Mouse (Mus musculus): ENCODE measurements around the gene St5.

GRCm38 (mm10) chr7:109616034-109616979 lies 87.1 kb downstream of the St5 start:
- TF ChIP-seq POLR2A (IDR thresholded peaks at IDR 0.05; ENCODE audit: borderline replicate concordance, extremely low read depth, insufficient read depth, insufficient read length, poor library complexity, severe bottlenecking) (no peak), CTCF (IDR thresholded peaks at IDR 0.05; ENCODE audit: borderline replicate concordance, extremely low read depth, insufficient read depth, insufficient read length) (no peak)
